Mouse (Mus musculus): ENCODE results near the gene Frmd7.

GRCm38 (mm10) chrX:50850428-50851184 is 91.9 kb downstream of the Frmd7 start:
- TF ChIP-seq POLR2A (IDR thresholded peaks at IDR 0.05; ENCODE audit: low read depth, low read length) (no peak), CTCF (IDR thresholded peaks at IDR 0.05; ENCODE audit: extremely low read depth, insufficient read length, insufficient replicate concordance, low read depth, low read length) (no peak)
